Mouse (Mus musculus) liver, adult 2 months (tissue): ENCODE measurements at regions not wholly inside any gene's neighbourhood (a gene's known extent, or its start where the extent isn't known, plus 50 kb on each side); places are given as distances from the start of the nearest gene placed in this dataset.

Source experiments
- CTCF ChIP-seq: fragments of 200-500 bp; IDR thresholded peaks from 2 replicates; pipeline ENCODE4 v1.5.1; 2011; ENCODE audit warnings: low read depth, low read length, control low read depth
- POLR2A ChIP-seq: fragments of 200-500 bp; IDR thresholded peaks from 2 replicates; pipeline ENCODE4 v1.6.1; 2011; ENCODE audit warnings: low read length, control low read depth; ENCODE audit not compliant: insufficient read depth; ENCODE audit errors: extremely low read depth

GRCm38 (mm10) chr5:47210542-47210941 lies 772.4 kb upstream of the Slit2 start:
- no peak for TF ChIP-seq CTCF
- TF ChIP-seq POLR2A: no peak
